Mouse (Mus musculus) G1E (cell line): ENCODE results near the gene F830045P16Rik.

ENCODE experiments used
- CTCF ChIP-seq: IDR thresholded peaks from 2 replicates; pipeline ENCODE4 v1.5.1; 2012; ENCODE audit warnings: low read depth, low read length, inconsistent platforms, mixed read lengths
- GATA1 ChIP-seq: IDR thresholded peaks from 2 replicates; pipeline ENCODE4 v1.6.1; 2012; ENCODE audit warnings: borderline replicate concordance, low read length, inconsistent platforms, mixed read lengths
- GATA2 ChIP-seq: IDR thresholded peaks from 2 replicates; pipeline ENCODE4 v1.6.1; 2012; ENCODE audit warnings: low read depth, low read length, inconsistent platforms, borderline replicate concordance
- POLR2AphosphoS5 ChIP-seq: IDR thresholded peaks from 2 replicates; pipeline ENCODE4 v1.6.1; 2012; ENCODE audit warnings: low read depth, low read length, inconsistent platforms; ENCODE audit not compliant: insufficient replicate concordance
- TAL1 ChIP-seq: conservative IDR thresholded peaks from 2 replicates; pipeline ENCODE4 v1.6.1; 2012; ENCODE audit warnings: low read depth, low read length, inconsistent platforms, mixed read lengths

DNA sequence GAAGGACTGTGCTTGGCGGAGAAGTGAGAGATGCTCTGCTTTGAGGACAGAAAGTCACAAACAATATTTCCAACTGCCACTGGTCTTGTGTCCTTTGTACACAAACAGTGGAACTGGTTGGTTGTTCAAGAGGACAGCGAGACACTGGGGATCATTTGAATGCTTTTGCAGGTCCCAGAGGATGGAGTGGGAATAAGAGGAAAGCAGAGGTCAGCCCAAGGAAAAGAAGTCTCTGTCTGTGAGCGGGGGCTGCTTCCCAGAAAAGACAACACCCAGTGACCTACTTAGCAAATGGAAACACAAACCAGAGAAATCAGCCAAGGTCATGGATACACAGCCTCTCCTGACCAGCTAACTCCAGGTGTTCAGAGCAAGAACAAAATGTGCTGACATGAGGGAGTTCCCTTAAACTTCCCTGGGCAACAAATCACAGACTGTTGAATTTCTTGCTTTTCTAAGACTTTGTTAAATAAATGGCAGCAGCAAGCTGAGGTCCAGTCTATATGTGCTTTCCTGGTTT is 117.0 kb downstream of the F830045P16Rik start:
- TF ChIP-seq TAL1 (no peak), CTCF (no peak), GATA2 (no peak), GATA1 (no peak), POLR2AphosphoS5 (no peak)
